8 mouse cellular contexts compared by ENCODE assay signal in genomic region chr11:4882892-4883627, GRCm38 (mm10). TPM values are rescaled to one million over a fixed set of nuclear protein-coding genes. Genes with fewer than 3 reads are reported as not detected.
A peak's percentile ranks its signal among the peaks of the same experiment; 100 is the strongest.
DNase-seq lines count a peak whose midpoint lies in the region; ATAC-seq lines count a peak whose summit lies in the region.

No protein-coding gene starts in this region.

- H3K4me2 ChIP-seq in embryonic facial prominence, embryonic 11.5 days (ENCODE audit: low read depth, low read length), result no peak overlapping the region
- no peak overlapping the region for H3K4me2 ChIP-seq in kidney, embryonic 14.5 days (replicated peaks; ENCODE audit: low read depth, low read length)

- no peak overlapping the region for H3K9ac ChIP-seq in embryonic facial prominence, embryonic 11.5 days (replicated peaks; ENCODE audit: low read length)
- no peak overlapping the region for H3K9ac ChIP-seq in kidney, embryonic 14.5 days (ENCODE audit: low read depth, low read length)

- no peak overlapping the region for H3K4me3 ChIP-seq in embryonic facial prominence, embryonic 11.5 days (ENCODE audit: low read depth, low read length)
- no peak overlapping the region for H3K4me3 ChIP-seq in kidney, embryonic 14.5 days (ENCODE audit: low read length)

- DNase-seq in adrenal gland, adult 2 months, result peak; percentile 48
- DNase-seq in adrenal gland, adult 8-10 months, result no peak
- peak; percentile 51 for DNase-seq in 416B (ENCODE audit: low read depth)
- DNase-seq in embryonic facial prominence, embryonic 11.5 days (ENCODE audit: low spot score), result peak; percentile 37
- peak; percentile 82 for DNase-seq in lung, postnatal 25 days (ENCODE audit: low spot score)
- DNase-seq in ovary, postnatal 14 days (ENCODE audit: low spot score), result no peak
- no peak for DNase-seq in cerebellum, adult 9-10 months

- H3K4me1 ChIP-seq in embryonic facial prominence, embryonic 11.5 days (ENCODE audit: control insufficient read depth, insufficient read depth, low read length), result no peaks in the 10 kb centered on the region
- peaks cover 11% of the 10 kb centered on the region; the same call in 1 of the 2 replicates for H3K4me1 ChIP-seq in kidney, embryonic 14.5 days (ENCODE audit: control insufficient read depth, insufficient read depth, low read length)

- H3K9me3 ChIP-seq in embryonic facial prominence, embryonic 11.5 days (replicated peaks; ENCODE audit: control insufficient read depth, low read length), result no peaks in the 10 kb centered on the region
- H3K9me3 ChIP-seq in kidney, embryonic 14.5 days (ENCODE audit: control insufficient read depth, low read length), result no peaks in the 10 kb centered on the region

- H3K36me3 ChIP-seq in embryonic facial prominence, embryonic 11.5 days (replicated peaks; ENCODE audit: control insufficient read depth, insufficient read depth, low read depth, low read length), result no peaks in the 10 kb centered on the region
- H3K36me3 ChIP-seq in kidney, embryonic 14.5 days (ENCODE audit: control insufficient read depth, insufficient read depth, low read length), result peaks cover 10% of the 10 kb centered on the region; the same call in 1 of the 2 replicates

- no peaks in the 10 kb centered on the region for H3K27me3 ChIP-seq in embryonic facial prominence, embryonic 11.5 days (ENCODE audit: control insufficient read depth, insufficient read depth, low read length)
- no peaks in the 10 kb centered on the region for H3K27me3 ChIP-seq in kidney, embryonic 14.5 days (ENCODE audit: control insufficient read depth, insufficient read depth, low read length)

- 47% methylated on average over 14 of the region's 14 CpGs for WGBS in embryonic facial prominence, embryonic 11.5 days
- WGBS in kidney, embryonic 14.5 days, result 36% methylated on average over 14 of the region's 14 CpGs

- no peak overlapping the region for H3K27ac ChIP-seq in embryonic facial prominence, embryonic 11.5 days (replicated peaks; ENCODE audit: low read depth, low read length)
- peak overlapping the region; percentile 30; the same call in 1 of the 2 replicates for H3K27ac ChIP-seq in kidney, embryonic 14.5 days (ENCODE audit: low read depth, low read length)

- no peak for ATAC-seq in embryonic facial prominence, embryonic 11.5 days (replicated peaks; ENCODE audit: insufficient number of reproducible peaks, low FRiP score, low TSS enrichment, low read depth)
- ATAC-seq in kidney, embryonic 14.5 days (ENCODE audit: low FRiP score, low TSS enrichment), result peak; percentile 87

RNA-seq across cellular contexts. Expression of gene Nipsnap1, which starts 9.3 kb away (rescaled TPM):
- 10 to 100 TPM; 31.5 to 35.9 TPM for total RNA-seq in adrenal gland, adult 2 months (2021)
- 28.2 and 30.6 TPM in 2 replicates for polyA plus RNA-seq in adrenal gland, adult 2 months (2012; rRNA removed)
- 10 to 100 TPM; 32.7 to 66.5 (median 46.1) TPM for total RNA-seq in adrenal gland, adult 8-10 months (2022)
- polyA plus RNA-seq in embryonic facial prominence, embryonic 11.5 days (2014; fragmentation: Nextera tagmentation; extraction: Ambion mirVana), result 78.9 and 79.9 TPM in 2 replicates
- polyA plus RNA-seq in kidney, embryonic 14.5 days (2014; fragmentation: Nextera tagmentation; extraction: Ambion mirVana), result 56.4 and 67.4 TPM in 2 replicates

RNA-seq across cellular contexts. Expression of gene Thoc5, which starts 12.1 kb away (rescaled TPM):
- total RNA-seq in adrenal gland, adult 2 months (2021), result 10 to 100 TPM; 32.3 to 34.1 TPM
- 8.8 TPM in 2 replicates for polyA plus RNA-seq in adrenal gland, adult 2 months (2012; rRNA removed)
- total RNA-seq in adrenal gland, adult 8-10 months (2022), result 10 to 100 TPM; 30.8 to 35.1 (median 33.8) TPM
- 55.0 and 56.1 TPM in 2 replicates for polyA plus RNA-seq in embryonic facial prominence, embryonic 11.5 days (2014; fragmentation: Nextera tagmentation; extraction: Ambion mirVana)
- 39.4 and 47.1 TPM in 2 replicates for polyA plus RNA-seq in kidney, embryonic 14.5 days (2014; fragmentation: Nextera tagmentation; extraction: Ambion mirVana)

RNA-seq across cellular contexts. Expression of gene Nf2, which starts 33.7 kb away (rescaled TPM):
- 100 to 1,000 TPM in 1 of 2 experiments, 10 to 100 TPM in 1; 87.8 to 130 TPM for total RNA-seq in adrenal gland, adult 2 months (2021)
- polyA plus RNA-seq in adrenal gland, adult 2 months (2012; rRNA removed), result 72.5 and 94.6 TPM in 2 replicates
- 100 to 1,000 TPM in 2 of 4 experiments, 10 to 100 TPM in 2; 82.7 to 196 (median 122) TPM for total RNA-seq in adrenal gland, adult 8-10 months (2022)
- 52.1 and 52.3 TPM in 2 replicates for polyA plus RNA-seq in embryonic facial prominence, embryonic 11.5 days (2014; fragmentation: Nextera tagmentation; extraction: Ambion mirVana)
- 21.6 and 48.1 TPM in 2 replicates for polyA plus RNA-seq in kidney, embryonic 14.5 days (2014; fragmentation: Nextera tagmentation; extraction: Ambion mirVana)

Comparison
In these comparisons a context has a peak if more than half of its experiments do, and no peak if none do; other contexts are left out.
1. DNase-seq: peak in adrenal gland, adult 2 months (single experiment), 416B (single experiment), embryonic facial prominence, embryonic 11.5 days (single experiment) and lung, postnatal 25 days (single experiment); none in adrenal gland, adult 8-10 months (single experiment), ovary, postnatal 14 days (single experiment) and cerebellum, adult 9-10 months (single experiment).